Mouse (Mus musculus): ENCODE data around the gene Grm1. TPM values are rescaled to one million over a fixed set of nuclear protein-coding genes. Genes with fewer than 3 reads are reported as not detected.

Grm1 gene
- polyA plus RNA-seq, 1 experiment from 2014 or later = 0.19 TPM

DNA sequence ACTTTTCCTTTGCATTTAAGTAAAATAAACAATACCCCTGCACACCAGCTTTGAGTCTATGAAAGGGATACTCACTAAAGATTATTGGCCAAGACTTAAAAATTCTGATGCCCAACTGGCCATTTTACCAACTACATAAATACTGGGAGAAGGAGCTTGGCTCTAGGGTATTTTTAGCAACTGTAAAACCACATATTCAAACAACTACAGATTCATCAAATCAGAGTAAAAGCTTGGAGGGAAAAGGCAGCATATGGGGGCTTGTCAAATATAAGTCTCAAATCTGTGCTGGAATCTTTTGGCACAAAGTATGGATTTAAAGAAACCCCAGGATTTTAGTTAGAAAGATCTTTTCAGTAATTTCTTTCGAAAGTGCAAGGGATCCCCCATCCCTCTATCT, 380.8 kb downstream of the Grm1 start:
- ATAC-seq (replicated peaks; ENCODE audit: low FRiP score) (no peak), DNase-seq (ENCODE audit: low spot score) (no peak)
- Histone ChIP-seq H3K4me1 (replicated peaks; ENCODE audit: control insufficient read depth, insufficient read depth, low read length) (no peaks in the 10 kb centered on the region), H3K27me3 (replicated peaks; ENCODE audit: control insufficient read depth, insufficient read depth, low read length) (no peaks in the 10 kb centered on the region), H3K9ac (ENCODE audit: low read depth, low read length) (no peak overlapping the region), H3K4me3 (ENCODE audit: low read depth, low read length) (no peak overlapping the region), H3K27ac (ENCODE audit: low read depth, low read length) (no peak overlapping the region), H3K36me3 (ENCODE audit: control insufficient read depth, insufficient read depth, low read length) (no peaks in the 10 kb centered on the region), H3K4me2 (no peak overlapping the region), H3K9me3 (ENCODE audit: control insufficient read depth, low read length) (no peaks in the 10 kb centered on the region)
- 71% methylated on average over 1 of the region's 1 CpGs for WGBS

DNA sequence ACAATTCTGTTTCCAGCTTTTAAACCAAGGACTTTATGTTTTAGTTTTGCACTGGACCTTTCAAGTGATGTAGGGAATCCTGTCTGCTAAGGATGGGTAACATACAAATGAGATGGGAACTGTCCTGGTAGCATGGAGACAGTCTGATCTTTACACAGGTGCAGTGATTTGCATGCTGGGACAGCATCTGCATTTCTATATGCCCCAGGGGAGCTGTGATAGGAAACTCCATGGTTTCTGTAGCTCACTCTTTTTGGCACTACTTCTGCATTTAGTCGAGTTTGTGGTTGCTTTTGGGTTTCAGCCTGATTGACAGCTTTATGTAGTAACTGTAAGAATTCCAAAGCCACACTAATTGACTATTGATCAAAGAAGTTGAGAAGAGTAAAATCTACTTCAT, 381.3 kb downstream of the Grm1 start:
- Histone ChIP-seq H3K9me3 (ENCODE audit: control insufficient read depth, low read length) (no peaks in the 10 kb centered on the region), H3K4me1 (replicated peaks; ENCODE audit: control insufficient read depth, insufficient read depth, low read length) (no peaks in the 10 kb centered on the region), H3K27ac (ENCODE audit: low read depth, low read length) (no peak overlapping the region), H3K4me2 (no peak overlapping the region), H3K9ac (ENCODE audit: low read depth, low read length) (no peak overlapping the region), H3K27me3 (replicated peaks; ENCODE audit: control insufficient read depth, insufficient read depth, low read length) (no peaks in the 10 kb centered on the region), H3K36me3 (ENCODE audit: control insufficient read depth, insufficient read depth, low read length) (no peaks in the 10 kb centered on the region), H3K4me3 (ENCODE audit: low read depth, low read length) (no peak overlapping the region)
- no peak for DNase-seq (ENCODE audit: low spot score)
- WGBS = 38% methylated on average over 1 of the region's 1 CpGs
- ATAC-seq (replicated peaks; ENCODE audit: low FRiP score) = no peak

DNA sequence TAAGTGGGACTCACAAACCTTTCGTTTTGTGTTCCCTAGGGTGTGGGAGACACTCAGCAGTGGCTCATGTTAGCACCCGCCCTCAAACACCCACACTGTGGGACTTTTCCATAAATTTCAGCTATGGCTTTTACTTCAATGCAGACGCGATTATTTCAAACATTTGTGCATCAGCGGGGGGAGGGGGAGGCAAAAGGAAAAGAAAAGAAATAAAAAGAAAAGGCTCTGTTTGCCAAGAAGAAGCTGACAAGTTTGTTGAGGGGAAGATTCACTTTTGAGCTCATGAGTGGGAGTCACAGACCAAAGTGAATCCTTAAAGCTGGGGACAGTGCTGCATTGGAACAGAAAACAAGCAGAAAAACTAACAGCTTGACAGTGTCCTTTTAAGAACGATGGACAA, 384.7 kb downstream of the Grm1 start:
- Histone ChIP-seq H3K9me3 (ENCODE audit: control insufficient read depth, low read length) (no peaks in the 10 kb centered on the region), H3K9ac (ENCODE audit: low read depth, low read length) (no peak overlapping the region), H3K27me3 (replicated peaks; ENCODE audit: control insufficient read depth, insufficient read depth, low read length) (no peaks in the 10 kb centered on the region), H3K36me3 (ENCODE audit: control insufficient read depth, insufficient read depth, low read length) (no peaks in the 10 kb centered on the region), H3K4me1 (replicated peaks; ENCODE audit: control insufficient read depth, insufficient read depth, low read length) (no peaks in the 10 kb centered on the region), H3K4me2 (no peak overlapping the region), H3K4me3 (ENCODE audit: low read depth, low read length) (no peak overlapping the region), H3K27ac (ENCODE audit: low read depth, low read length) (no peak overlapping the region)
- no peak for DNase-seq (ENCODE audit: low spot score)
- 81% methylated on average over 6 of the region's 6 CpGs for WGBS
- ATAC-seq (replicated peaks; ENCODE audit: low FRiP score) = no peak

DNA sequence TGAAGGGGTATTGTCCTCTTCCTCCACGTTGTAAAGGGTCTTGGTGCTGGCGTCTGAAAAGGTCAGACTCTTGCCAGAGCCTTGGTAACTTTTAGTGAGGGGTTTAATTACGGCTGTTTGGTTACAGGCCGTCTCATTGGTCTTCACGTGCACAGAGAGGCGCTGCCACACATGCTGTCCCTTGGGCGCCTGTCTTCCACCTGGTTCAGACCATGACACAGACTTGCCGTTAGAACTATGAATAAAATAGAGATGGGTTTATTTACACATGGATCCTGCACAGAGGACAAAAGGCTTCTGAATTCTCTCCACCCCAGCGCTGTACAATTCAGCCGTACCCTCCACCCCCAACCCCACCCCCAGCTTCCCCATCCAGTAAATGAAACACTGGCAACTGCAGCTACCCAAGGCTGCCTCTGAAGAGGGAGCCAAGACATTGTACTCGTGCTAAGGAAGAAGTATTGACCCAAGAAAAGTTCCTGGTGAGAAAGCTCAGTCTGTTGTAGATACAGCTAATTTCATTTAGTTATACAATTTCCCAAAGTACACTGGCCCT, 392.4 kb downstream of the Grm1 start:
- Histone ChIP-seq H3K4me1 (replicated peaks; ENCODE audit: control insufficient read depth, insufficient read depth, low read length) (no peaks in the 10 kb centered on the region), H3K9ac (ENCODE audit: low read depth, low read length) (no peak overlapping the region), H3K27ac (ENCODE audit: low read depth, low read length) (no peak overlapping the region), H3K36me3 (ENCODE audit: control insufficient read depth, insufficient read depth, low read length) (no peaks in the 10 kb centered on the region), H3K9me3 (ENCODE audit: control insufficient read depth, low read length) (no peaks in the 10 kb centered on the region), H3K4me3 (ENCODE audit: low read depth, low read length) (peak overlapping the region; percentile 37), H3K4me2 (peak overlapping the region; percentile 67), H3K27me3 (replicated peaks; ENCODE audit: control insufficient read depth, insufficient read depth, low read length) (no peaks in the 10 kb centered on the region; the same call in 1 of the 2 replicates)
- no peak for ATAC-seq (replicated peaks; ENCODE audit: low FRiP score)
- WGBS = 31% methylated on average over 11 of the region's 11 CpGs
- no peak for DNase-seq (ENCODE audit: low spot score)

DNA sequence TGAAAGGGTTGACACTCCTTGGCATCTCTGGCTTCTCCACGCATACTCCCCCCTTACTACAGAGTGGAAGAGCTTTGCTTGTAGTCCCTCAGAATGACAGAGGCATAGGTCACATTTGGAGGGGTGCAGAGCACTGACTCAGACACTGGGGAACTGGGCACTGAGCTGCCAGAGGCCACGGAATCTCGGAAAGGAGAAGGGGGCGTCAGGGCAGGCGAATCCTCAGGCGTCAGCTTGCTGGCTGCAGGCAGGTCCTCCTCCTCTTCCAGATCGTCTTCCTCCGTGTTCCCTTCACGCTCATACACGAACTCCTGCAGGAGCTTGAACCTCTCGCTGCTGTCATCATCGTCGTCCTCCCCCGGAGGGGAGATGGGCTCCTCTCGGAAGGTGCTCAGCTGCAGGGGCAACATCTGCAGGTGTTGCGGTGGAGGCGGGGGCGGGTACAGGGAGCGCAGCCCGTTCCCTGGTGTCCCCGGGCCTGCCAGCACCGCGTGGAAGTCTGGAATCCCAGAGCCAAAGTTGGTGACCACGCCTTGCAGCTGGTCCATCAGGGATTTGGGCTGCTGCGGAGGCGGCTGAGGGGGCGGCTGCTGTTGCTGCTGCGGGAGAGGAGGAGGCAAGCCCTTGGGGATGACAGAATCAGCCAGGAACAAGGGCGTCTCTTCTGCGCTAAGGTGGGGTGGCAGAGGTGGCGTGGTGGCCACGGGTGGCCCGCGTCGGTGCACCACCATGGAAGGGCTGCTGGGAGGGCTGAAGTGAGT, 393.1 kb downstream of the Grm1 start:
- peak; percentile 32 for DNase-seq (ENCODE audit: low spot score)
- Histone ChIP-seq H3K36me3 (ENCODE audit: control insufficient read depth, insufficient read depth, low read length) (no peaks in the 10 kb centered on the region), H3K9ac (ENCODE audit: low read depth, low read length) (no peak overlapping the region), H3K4me1 (replicated peaks; ENCODE audit: control insufficient read depth, insufficient read depth, low read length) (no peaks in the 10 kb centered on the region), H3K27me3 (replicated peaks; ENCODE audit: control insufficient read depth, insufficient read depth, low read length) (no peaks in the 10 kb centered on the region; the same call in 1 of the 2 replicates), H3K9me3 (ENCODE audit: control insufficient read depth, low read length) (no peaks in the 10 kb centered on the region), H3K27ac (ENCODE audit: low read depth, low read length) (no peak overlapping the region), H3K4me2 (peak overlapping the region; percentile 67), H3K4me3 (ENCODE audit: low read depth, low read length) (peak overlapping the region; percentile 37)
- 8% methylated on average over 35 of the region's 35 CpGs for WGBS
- ATAC-seq (replicated peaks; ENCODE audit: low FRiP score) = no peak

DNA sequence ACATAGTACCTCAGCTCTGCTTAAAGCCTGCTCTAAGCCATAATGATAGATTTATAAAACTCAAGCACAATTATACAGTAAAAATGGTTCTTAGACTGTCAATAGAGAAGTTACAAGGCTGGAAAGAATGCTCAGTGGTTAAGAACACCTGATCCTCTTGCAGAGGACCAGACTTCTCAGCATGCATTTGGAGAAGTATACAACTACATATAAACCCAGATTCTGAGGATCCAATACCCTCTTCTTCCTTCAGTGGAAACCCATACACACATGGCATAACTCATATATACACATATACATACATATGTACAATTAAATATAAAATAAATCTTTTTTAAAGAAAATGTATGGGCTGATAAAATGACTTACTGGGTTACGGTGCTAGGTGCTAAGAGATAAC, 401.1 kb downstream of the Grm1 start, which contains the start of gene Gm10944:
Gene Gm10944, plus strand, starts transcription at position 301 of the 400 bp plus-strand sequence.
- no peak for ATAC-seq (replicated peaks; ENCODE audit: low FRiP score)

DNA sequence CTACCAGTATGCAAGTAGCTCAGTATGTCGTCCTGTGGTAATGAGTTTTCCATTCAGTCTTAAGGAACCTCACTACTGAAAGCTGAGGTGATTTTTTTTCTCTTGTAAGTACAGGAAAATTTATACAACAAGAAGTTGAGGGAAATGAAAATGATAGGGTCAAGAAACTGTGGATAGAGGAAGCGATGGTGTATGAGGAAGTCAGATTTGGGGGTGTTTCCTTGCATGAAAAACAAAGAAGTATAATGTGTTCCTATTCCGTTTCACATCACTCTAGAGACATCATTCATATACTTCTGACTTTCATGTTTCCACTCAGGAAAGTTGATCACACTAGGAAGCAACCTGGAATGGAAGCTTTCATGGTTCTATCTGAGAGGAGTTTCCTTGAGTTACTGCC, 422.2 kb downstream of the Grm1 start:
- Histone ChIP-seq H3K27me3 (replicated peaks; ENCODE audit: control insufficient read depth, insufficient read depth, low read length) (no peaks in the 10 kb centered on the region), H3K36me3 (ENCODE audit: control insufficient read depth, insufficient read depth, low read length) (no peaks in the 10 kb centered on the region), H3K9ac (ENCODE audit: low read depth, low read length) (no peak overlapping the region), H3K4me3 (ENCODE audit: low read depth, low read length) (no peak overlapping the region), H3K4me1 (replicated peaks; ENCODE audit: control insufficient read depth, insufficient read depth, low read length) (no peaks in the 10 kb centered on the region), H3K27ac (ENCODE audit: low read depth, low read length) (no peak overlapping the region), H3K4me2 (no peak overlapping the region), H3K9me3 (ENCODE audit: control insufficient read depth, low read length) (no peaks in the 10 kb centered on the region)
- no peak for ATAC-seq (replicated peaks; ENCODE audit: low FRiP score)
- DNase-seq (ENCODE audit: low spot score) = no peak
- WGBS = 62% methylated on average over 3 of the region's 3 CpGs

More for the DNA sequence above, 401.1 kb downstream of the Grm1 start, which contains the start of gene Gm10944:
- no peak within 1 kb of the TSS for H3K4me2 ChIP-seq
- no peak within 1 kb of the TSS for H3K4me3 ChIP-seq (ENCODE audit: low read depth, low read length)
- no peaks in the 10 kb centered on the region for H3K36me3 ChIP-seq (ENCODE audit: control insufficient read depth, insufficient read depth, low read length)
- no peak within 1 kb of the TSS for H3K27ac ChIP-seq (ENCODE audit: low read depth, low read length)
- no peaks in the 10 kb centered on the region for H3K27me3 ChIP-seq (replicated peaks; ENCODE audit: control insufficient read depth, insufficient read depth, low read length)
- no peak within 1 kb of the TSS for H3K9ac ChIP-seq (ENCODE audit: low read depth, low read length)
- no peaks in the 10 kb centered on the region for H3K9me3 ChIP-seq (ENCODE audit: control insufficient read depth, low read length)
- 79% methylated on average over 1 of the region's 1 CpGs for WGBS
- no peaks in the 10 kb centered on the region for H3K4me1 ChIP-seq (replicated peaks; ENCODE audit: control insufficient read depth, insufficient read depth, low read length)
- DNase-seq (ENCODE audit: low spot score) = no peak

DNA sequence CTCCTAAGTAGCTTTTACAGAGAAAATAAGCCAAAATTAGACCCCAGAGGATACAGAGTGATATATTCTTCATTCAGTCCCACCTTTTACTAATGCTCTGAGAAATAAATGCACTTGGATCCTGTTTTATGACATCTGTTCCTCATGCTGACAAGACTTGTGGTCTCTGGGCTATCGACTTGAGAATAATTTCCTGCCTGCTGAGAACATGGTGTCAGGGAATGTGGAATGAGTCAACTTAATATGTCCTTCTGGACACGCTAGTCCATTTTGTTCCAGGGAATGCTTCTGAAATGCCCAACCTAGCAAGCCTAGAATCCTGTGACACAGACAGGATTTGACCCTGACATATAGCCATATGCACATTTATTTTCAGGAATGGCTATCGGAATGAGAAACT, 423.0 kb downstream of the Grm1 start:
- WGBS = 74% methylated on average over 3 of the region's 3 CpGs
- no peaks in the 10 kb centered on the region for H3K36me3 ChIP-seq (ENCODE audit: control insufficient read depth, insufficient read depth, low read length)
- no peak overlapping the region for H3K4me2 ChIP-seq
- H3K27ac ChIP-seq (ENCODE audit: low read depth, low read length) = no peak overlapping the region
- no peaks in the 10 kb centered on the region for H3K4me1 ChIP-seq (replicated peaks; ENCODE audit: control insufficient read depth, insufficient read depth, low read length)
- H3K27me3 ChIP-seq (replicated peaks; ENCODE audit: control insufficient read depth, insufficient read depth, low read length) = no peaks in the 10 kb centered on the region
- ATAC-seq (replicated peaks; ENCODE audit: low FRiP score) = no peak
- no peak overlapping the region for H3K4me3 ChIP-seq (ENCODE audit: low read depth, low read length)
- no peak overlapping the region for H3K9ac ChIP-seq (ENCODE audit: low read depth, low read length)
- H3K9me3 ChIP-seq (ENCODE audit: control insufficient read depth, low read length) = no peaks in the 10 kb centered on the region
- no peak for DNase-seq (ENCODE audit: low spot score)

DNA sequence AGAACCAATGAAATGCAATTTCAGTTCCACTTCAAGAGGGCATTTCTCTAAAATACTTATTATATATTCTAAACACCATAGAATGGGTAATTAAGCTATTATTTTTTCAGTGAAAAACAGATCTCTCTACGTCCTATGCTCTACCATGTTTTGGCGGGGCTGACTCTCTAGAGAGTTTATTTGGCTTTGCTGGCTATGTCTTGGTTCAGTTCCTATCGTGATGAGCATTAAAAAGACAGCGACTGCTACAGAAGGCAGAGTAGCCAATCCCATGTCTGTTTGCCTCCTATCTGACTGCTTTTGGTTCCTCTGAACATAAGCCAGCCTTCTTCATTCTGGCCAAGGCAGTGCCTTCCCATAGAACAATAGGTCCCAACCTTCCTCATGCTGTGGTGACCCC, 425.5 kb downstream of the Grm1 start:
- H3K27me3 ChIP-seq (replicated peaks; ENCODE audit: control insufficient read depth, insufficient read depth, low read length) = no peaks in the 10 kb centered on the region
- WGBS = 82% methylated on average over 4 of the region's 4 CpGs
- H3K9ac ChIP-seq (ENCODE audit: low read depth, low read length) = no peak overlapping the region
- ATAC-seq (replicated peaks; ENCODE audit: low FRiP score) (no peak), DNase-seq (ENCODE audit: low spot score) (no peak)
- H3K4me1 ChIP-seq (replicated peaks; ENCODE audit: control insufficient read depth, insufficient read depth, low read length) = no peaks in the 10 kb centered on the region
- no peak overlapping the region for H3K4me2 ChIP-seq
- no peaks in the 10 kb centered on the region for H3K9me3 ChIP-seq (ENCODE audit: control insufficient read depth, low read length)
- H3K27ac ChIP-seq (ENCODE audit: low read depth, low read length) = no peak overlapping the region
- H3K36me3 ChIP-seq (ENCODE audit: control insufficient read depth, insufficient read depth, low read length) = no peaks in the 10 kb centered on the region
- no peak overlapping the region for H3K4me3 ChIP-seq (ENCODE audit: low read depth, low read length)
